Mouse (Mus musculus) cerebellum, adult (tissue): ENCODE results near the gene Cacna1c.

ENCODE experiments used
- ATAC-seq: cut with Nextera tagmentation; 2 replicates; pipeline ENCODE4 v1.9.2; 2017; ENCODE audit warnings: mild to moderate bottlenecking, moderate library complexity, mixed read lengths; ENCODE audit not compliant: insufficient number of reproducible peaks, low FRiP score, low TSS enrichment

The Cacna1c gene

DNA sequence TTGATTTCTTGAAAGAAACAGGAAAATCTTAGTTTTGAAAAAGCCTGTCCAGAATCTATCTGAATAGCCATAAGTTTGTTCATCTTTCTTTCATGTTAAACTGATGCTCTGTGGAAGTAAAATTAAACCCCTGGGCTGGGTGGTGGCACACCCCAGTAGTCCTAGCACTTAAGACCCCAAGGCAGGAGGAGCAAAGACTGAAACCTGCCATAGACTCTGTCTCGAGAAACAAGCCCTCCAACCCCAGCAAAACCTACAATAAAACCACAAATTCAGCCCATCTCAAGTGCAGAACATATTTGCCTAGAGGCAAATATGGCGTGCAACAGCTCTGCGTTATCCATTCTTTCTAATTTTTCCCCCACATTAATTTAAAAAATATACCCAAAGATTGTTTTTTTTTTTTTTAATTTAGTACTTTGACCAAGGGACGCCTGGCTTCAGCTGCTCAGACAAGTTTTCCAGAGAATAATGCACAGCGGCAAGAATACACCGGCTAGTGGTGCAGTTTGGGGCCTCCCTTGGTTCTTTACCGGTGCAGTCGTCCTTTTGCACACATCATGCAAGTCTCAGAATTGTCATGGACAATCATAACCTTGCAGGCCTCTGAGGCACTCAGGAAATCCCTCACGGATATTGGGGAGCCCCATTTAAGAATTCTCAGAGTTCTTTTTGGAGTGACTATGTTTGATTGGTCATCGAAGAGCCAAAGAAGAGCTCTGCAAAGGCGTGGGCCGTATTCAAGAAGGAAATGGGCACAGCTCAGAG is 21.7 kb downstream of the Cacna1c start:
- no peak for ATAC-seq

DNA sequence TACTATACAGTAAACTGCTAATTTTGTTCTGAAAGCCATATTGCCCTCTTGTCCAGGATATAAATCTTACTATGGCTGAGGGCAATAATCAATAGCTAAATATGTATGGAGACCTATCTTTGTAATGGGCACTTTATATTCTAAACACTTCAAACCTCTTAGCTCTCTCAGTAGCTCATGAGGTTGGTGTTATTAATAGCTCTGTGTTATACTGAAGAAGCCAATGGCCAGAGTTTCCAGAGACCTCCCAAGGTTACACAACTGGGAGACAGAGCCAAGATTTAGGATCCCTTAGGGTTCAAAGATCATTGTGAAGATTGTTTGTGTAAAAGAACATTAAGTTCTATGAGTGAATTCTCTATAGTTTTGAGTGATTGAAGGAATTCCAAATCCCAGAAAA is 30.5 kb downstream of the Cacna1c start:
- no peak for ATAC-seq

DNA sequence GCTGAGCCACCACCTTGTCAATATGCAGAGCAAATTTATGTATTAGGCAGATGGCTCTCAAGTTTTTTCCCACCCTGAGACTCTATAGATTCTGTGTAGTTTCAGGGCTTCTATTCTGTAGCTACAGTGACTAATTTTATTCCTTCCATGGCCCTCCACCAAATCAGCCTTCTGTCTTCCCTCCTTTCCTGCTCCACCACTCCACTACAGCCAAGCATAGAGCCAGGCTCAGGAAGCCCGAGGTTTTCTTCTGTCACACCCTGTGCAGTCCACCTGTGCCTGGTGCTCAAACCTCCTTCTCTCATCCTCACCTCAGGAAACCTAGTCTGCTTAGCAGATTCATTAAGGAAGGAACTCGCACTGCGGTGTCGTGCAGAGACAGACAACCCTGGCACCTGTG is 51.1 kb downstream of the Cacna1c start:
- no peak for ATAC-seq

DNA sequence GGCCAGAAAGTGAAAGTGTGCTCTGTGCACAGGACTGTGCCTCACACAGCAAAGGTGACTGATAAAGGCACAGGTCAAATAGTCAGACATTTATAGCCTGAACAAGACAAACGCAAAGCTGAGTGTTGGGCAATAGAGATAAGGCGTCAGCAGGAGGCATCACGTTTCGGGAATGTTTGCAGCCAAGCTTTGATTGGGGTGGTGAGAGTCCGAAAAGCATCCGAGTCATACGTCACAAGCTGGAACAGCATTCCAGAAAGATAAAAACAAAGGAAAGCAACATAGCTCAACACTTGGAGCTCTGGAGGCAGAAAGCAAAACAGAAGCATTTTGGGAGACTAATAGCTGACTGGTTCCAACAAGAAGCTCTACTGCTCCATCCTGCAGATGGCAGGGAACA is 56.7 kb downstream of the Cacna1c start:
- no peak for ATAC-seq

DNA sequence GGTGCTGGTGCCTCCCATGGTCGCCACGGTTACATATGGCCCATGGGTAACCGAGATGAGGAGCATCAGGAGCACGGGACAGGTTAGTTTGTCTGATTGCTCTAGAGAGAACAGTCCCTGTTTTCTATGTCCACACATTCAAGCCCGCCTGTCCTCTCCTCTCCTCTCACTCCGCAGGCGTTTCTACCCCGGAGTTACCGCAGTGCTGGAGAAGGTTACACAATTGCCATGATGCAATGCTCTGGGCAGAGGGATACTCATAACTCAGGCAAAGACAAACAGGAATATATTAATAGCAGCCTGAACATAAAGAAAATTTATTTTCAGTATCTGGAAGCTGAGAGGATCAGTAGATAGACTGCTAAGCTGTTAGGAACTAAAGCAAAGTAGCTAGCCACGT is 58.5 kb downstream of the Cacna1c start:
- ATAC-seq = no peak

DNA sequence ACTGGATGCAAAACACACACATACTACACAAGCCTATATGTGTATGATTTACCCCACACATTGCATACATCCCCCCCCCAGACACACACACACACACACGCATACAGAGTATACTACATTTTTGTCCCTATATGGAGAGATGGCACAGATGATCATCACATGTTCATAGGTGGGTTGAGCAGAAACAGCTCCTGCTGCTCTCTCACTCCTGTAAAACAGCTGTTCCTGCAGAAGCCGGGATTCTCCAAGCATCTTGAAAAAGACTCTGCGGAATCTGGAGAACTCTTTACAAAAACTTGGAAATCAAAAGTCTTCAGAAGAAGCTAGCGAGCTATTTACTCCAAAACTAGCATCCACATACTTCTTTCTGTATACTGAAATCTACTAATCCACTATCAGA is 63.4 kb downstream of the Cacna1c start:
- ATAC-seq = no peak

DNA sequence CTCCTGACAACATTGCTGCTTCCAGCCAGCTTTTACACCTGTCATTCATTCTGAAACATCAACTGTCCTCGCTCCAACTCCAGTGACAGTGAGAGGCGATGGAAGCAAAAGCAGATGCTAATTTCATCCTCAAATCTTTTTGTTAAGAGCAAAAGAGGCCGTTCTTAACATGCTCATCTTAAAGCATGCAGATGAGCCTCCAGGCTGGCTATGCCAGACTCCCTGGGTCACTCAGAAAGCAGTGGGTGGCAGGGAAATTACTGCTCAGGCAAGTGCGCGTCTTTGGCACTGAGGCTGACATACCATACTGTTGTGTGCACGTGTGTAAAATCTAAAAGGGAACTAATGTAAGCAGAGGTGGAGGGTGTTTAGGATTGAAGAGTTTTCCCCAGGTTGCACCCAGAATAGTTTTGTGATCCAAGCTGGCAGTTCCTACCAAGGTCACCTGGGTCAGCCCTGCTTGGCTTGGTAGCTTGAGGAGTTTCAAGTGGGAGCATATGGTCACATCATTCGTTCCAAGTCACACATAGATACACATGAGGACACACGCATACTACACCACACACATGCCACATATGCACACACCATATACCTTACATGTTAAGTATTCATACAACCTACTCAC is 64.0 kb downstream of the Cacna1c start:
- no peak for ATAC-seq

DNA sequence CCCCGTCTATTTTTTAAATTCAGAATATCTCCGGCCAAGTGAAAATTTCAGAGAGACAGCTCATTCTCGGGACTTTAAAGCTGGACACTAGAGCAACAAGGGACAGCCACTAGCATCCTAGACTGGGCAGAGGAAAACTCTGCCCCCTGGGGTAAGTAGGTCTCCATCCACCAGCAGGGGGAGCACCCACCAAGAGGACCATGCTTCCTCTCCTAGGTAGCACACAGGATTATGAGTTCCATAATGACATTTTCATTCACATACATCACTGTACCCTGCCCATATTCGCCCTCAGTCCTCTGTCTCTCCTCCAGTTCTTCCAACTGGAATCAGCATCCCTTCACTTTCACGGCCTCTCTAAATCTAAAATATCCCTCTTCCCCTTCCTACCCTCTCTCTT is 66.6 kb downstream of the Cacna1c start:
- no peak for ATAC-seq

DNA sequence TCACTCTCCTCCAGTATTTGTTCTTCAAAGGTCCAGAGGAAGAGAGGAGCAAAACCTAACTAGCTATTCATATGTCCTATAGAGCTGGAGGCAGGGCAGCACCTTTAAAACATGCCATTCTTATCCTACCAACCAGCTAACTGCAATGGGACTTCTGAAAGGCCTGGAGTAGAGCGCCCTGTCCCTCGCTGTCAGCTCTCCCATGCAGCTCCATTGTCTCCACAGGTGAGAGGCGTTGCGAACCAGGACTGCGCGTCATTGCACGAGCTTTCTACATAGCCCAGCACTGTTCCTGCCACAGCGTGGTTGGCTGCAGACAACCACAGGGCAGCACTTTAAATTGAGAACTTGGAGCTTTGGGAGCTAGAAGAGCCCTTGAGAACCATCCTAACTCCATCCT is 67.7 kb downstream of the Cacna1c start:
- ATAC-seq = no peak

DNA sequence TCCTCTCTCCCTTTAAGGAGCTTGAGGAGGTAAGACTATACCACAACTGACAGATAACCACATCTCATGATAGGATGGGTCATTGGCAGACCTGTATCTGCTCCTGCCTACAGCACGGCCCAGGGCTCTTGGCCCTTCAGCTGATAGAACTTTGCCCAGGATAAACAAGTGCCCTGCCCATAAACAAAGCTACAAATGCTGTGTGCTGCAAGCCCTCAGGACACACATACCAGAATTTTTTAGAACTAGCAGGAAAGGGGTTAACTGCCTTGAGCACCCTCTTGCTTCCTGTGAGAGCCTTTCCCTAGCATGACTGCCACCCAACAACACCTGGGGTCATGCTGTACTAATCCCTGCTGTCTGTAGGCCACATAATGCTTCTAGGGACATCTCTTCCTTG is 68.1 kb downstream of the Cacna1c start:
- ATAC-seq = no peak

DNA sequence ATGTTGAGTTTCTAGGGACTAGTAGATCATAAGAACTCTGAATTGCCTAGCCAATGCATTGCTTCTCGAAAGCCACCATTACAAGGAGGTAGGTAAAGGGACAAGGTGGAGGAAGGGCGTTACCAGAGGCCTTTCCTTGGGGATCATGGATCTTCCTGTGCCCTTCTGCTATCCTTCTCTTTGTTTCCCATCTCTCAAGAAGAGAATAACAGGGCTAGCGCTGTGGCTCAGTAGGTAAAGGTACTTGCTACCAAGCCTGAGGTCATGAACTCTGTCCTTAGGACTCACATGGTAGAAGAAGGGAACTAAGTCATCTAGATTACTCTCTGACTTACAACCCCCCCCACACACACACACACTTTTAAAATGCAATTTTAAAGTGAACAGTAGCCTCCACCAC is 69.2 kb downstream of the Cacna1c start:
- no peak for ATAC-seq

DNA sequence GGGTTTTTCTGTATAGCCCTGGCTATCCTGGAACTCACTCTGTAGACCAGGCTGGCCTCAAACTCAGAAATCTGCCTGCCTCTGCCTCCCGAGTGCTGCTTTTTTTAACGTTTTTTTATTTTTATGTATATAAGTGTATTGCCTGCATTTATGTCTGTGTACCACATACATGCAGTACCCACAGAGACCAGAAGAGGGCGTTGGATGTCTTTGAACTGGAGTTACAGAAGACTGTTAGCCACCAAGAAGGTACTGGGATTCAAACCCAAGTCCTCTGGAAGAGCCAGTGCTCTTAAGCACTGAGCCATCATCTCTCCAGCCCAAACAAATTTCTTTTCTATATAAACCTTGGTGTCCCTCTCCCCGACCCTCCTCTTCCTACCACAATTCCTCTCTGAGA is 77.8 kb downstream of the Cacna1c start:
- ATAC-seq = no peak

DNA sequence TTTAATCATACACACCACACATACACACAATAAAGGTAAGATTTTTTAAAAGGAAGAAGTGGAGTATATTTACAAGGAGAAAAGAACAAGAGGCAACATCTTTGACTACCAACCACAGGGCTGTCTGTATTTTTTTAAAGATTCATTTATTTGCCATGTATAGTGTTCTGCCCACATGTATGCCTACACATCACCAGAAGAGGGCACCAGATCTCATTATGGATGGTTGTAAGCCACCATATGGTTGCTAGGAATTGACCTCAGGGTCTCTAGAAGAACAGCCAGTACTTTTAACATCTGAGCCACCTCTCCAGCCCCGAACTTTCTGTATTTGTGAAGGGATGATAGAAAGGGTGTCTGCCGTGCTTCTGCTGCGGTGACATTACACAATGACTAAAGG is 79.9 kb downstream of the Cacna1c start:
- ATAC-seq = no peak

DNA sequence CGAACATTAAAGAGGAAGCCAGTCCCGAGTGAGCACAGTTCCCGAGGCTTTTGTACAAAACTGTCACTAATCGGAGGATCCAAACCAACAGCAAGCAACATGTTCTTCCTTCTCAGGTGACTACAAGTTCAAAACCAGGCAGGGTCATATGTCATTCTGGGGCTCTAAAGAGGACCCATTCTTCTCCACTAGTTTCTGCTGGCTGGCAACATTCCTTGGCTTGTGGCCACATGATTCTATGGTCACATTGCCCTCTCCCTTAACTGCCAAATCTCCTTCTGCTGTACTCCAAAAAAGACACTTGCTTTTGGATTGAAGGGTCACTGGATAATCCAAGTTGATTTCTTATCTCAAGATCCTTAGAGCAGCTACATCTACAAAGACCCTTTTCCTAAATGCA is 82.9 kb downstream of the Cacna1c start:
- no peak for ATAC-seq

DNA sequence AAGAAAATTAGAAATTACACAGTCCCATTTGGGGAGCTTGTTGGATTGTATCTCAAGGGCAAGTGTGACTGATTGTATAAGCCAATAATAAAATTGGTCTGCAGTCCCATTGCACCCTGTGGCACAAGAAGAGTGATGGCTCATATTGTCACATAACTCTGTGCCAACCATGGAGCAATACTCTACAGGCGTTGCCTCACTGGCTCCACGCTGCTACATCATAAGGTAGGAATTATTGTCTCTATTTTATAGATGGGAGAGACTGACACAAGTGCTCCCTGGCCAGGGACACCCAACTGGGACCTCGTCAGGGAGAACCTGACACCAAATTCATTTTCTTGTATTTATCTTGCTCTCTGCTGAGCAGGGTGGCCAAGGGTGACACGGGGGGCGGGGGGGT is 85.8 kb downstream of the Cacna1c start:
- no peak for ATAC-seq

DNA sequence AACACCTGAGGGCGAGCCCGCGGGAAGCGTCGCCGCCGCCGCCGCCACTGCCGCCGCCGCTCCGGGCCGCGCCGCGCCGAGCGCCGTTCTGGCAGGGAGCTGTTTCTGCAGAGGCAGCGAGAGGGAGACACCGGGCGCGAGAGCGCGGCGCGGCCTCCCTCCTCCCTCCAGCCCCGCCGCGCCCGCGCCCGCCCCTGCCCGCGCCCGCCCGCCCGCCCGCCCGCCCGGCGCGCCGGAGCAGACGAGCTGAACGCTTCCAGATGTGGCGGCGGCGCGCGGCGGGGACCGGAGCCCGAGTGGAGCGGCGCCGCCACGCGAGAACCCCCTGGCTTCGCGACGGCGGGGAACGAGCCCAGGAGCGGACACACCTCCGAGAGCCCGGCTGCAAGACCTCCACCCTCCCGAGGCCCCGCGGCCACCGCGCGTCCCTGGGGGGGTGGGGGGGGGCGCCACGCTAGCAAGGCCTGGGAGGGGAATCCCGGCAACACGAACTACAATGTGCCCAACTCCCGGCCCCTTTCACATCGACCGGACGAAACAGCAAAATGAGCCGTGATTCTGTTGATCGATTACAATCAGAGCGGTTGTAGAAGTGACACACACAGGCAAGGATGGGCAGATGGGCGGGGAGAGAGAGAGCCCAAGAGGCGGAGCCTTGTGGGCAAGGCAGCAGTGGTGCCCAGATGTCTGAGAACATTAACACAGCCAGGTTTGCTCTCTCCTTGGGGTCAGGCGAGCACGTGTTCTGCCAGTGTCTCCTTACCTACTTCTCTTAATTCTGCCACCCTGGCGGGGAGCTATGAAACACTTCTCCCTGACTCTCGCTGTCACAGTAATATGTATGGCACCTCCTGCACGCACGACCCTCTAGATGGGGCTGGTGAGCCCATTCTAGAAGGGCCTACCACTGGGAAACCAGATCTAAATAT is 87.5 kb downstream of the Cacna1c start:
- ATAC-seq = peak; percentile 42

DNA sequence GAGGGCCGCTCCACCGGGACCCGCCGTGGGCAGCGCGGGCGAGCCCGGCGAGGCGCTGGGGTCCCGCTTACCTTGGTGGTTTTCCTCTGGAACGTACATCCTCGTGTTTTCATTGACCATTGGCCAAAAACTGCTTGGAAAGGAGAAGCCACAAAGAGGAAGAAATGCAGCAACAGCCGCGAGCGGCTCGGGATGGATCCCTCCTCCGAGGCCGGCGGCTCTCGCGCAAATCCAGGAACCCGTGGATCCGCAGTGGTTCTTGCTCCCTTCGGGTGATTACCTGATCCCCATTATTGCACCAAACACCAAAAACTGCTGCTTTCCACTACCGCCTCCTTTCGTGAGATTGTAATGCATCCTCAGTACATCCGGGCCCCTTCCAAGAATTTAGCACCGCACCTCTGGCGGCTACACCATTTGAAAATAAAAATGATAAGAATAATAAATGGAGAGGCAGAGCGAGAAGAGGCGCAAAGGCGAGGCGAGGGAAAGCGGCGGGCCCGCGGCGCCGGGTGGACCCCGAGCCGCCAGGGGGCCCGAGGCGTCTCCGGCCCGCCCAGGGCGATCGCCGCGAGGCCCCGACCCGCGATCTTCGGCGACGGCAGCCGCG is 88.3 kb downstream of the Cacna1c start:
- ATAC-seq = no peak

DNA sequence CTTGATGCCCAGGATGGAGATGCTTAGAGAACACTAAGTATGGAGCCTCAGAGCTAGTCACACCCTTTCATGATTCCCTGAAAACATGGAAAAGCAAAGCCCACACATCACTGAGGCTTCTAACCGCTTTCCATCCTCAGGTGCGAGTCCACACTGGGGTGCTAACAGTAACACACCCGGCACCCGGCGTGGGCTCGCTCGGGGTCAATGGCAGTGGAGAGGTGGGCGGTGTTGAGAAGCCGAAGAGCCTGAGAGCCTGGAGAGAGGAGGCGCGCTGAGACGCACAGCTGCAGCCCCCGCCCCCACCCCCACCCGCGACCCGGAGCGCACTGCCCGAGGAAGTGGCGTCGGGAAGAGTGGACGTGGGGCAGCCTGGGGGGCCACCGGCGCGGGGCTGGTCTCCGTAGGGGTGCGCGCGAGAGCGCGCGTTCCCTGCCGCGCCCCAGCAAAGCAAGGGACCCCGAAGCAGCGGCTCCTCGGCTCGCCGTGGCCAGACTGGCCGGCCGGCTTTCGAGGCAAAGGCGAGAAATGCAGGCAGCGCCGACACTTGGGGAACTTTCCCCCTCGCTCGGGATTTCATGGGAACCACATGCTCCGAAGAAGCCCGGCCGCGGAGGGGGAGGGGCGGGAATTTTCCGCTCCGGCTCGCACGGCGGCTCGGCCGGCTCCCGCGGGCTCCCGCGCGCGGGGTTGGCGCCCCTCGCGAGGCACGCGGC is 88.9 kb downstream of the Cacna1c start:
- 0 out of 2 replicates have a peak, but pooled peaks have one; percentile 5 for ATAC-seq

DNA sequence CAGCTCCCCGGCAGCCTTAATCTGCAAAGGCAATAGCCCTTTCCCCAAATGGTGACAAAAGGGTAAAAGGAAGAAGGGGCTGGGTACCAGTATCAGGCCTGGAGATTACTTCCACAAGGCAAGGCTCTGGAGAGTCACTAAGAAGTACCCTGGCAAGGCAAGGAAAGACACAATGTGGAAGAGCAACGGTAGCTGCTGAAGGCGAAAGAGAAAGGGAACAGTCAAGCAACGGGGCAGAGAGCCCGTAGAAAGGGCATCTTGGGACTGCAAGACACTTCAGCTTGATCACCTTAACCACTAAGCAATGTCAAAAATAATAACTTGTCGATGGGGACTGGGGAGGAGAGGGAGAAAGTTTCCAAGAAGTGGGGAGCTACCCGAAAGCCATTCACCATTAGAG is 89.5 kb downstream of the Cacna1c start:
- ATAC-seq = no peak
